Mouse (Mus musculus) heart, postnatal 36 days (tissue): ENCODE measurements around the gene Npr2. TPM values are rescaled to one million over a fixed set of nuclear protein-coding genes. Genes with fewer than 3 reads are reported as not detected.

Experiments
- DNase-seq, 2 experiments: peaks; one replicate each; pipeline ENCODE4 v3.0.0; 2021 to 2022
- intact Hi-C: fragments of 180-260 bp; cut with DNase I; formaldehyde crosslinking; loops from one replicate; pipeline ENCODE4 v1.15.1; 2025
- total RNA-seq, 2 experiments: library from RNA; stranded (reverse); gene quantifications; 2 replicates each; pipeline ENCODE4 v1.2.3; 2021

Gene Npr2
- total RNA-seq, 2 experiments from 2014 or later = 44.2 to 46.5 TPM

DNA sequence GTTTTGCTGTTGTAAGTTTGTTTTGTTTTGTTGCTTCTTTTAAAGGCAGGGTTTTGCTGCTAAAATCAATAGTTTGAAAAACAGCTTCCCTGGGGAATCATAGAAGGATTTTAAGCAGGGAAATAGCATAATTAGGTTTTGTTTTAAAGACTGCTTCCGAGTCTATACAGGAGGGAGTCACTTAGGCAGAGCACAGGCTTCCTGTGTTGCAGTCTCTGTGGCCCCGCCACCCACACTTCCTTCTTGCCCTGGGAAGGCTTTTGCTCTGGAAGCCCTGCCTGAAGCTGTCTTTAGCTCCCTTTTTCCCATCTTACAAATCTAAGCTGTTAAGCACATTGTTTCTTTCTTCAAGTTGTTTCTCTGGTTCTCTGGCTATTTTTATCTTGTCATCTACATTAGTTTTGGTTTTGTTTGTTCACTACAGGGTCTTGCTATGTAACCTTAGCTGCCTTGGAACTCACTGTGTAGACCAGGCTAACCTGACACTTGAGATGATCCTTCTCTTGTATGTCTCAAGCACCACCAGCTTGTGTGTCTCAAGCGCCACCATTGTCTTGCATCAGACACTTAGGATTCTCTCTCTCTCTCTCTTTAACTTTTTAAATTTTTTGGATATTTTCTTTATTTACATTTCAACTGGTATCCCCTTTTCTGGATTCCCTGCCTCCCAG, 18.5 kb upstream of the Npr2 start:
- intact Hi-C loops = loop anchor here (2.0 kb wide), 1 partner anchor 24 kb away; no protein-coding TSS in a partner anchor
- DNase-seq = no peak

DNA sequence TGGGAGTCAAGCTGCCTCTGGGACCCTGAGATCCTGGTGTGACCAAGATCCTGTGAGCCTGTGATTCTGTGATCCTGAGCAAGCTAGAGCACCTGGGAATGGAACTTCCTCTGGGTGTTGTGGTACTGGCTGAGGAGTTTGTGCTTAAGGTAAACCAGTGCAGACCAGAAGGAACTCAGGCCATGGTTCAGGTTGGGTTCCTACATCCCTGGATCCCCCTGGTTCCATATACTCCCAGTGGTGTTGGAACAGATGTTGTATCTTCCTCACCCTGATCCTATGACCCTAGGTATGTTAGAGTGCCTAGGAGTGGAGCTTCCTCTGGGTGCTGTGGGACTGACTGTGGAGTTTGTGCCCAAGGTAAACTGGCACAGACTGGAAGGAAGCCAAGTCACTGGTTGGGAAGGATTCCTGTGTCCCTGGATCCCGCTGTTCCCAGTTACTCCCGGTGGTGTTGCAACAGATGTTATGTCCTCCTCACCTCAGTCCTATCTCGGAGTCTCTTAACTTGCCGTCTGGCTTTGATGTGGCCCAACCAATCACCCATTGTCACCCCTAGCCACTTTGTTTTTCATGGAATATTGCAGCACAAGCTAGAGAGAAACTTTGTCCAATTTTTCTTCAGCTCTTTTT, 11.5 kb upstream of the Npr2 start:
- intact Hi-C loops = no loop called here
- no peak for DNase-seq

GRCm38 (mm10) chr4:43629106-43629817, 2.5 kb upstream of the Npr2 start:
- no peak for DNase-seq
- intact Hi-C loops = no loop called here

DNA sequence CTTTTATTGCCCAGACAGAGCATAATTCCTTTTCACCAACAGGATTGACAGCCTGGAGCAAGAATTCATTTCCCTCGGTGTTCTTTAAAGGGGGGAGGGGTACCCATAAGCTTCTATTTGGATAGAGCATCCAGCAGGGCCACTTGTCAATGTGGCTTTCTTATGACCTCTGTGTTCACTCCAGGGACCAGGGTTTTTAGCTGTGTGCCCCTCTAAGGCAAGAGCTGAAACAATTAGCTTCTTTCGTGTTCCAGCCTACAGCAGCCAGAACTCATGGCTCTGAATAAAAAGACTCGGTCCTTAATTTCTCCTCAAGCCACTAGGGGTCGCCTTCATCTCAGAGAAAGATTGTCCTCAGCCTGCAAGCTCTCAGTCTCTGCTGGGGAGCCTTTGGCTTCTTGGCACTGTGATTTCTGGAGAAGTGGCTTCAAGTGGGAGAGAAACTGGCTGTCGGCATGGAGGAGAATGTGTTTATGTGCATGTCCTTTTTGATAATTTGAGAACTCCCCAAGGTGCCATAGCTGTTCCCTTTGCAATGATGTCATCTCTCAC, 1.6 kb upstream of the Npr2 start:
- intact Hi-C loops = loop anchor here (1.0 to 2.0 kb wide), 3 partner anchors 40 to 231 kb away; no protein-coding TSS in a partner anchor

DNA sequence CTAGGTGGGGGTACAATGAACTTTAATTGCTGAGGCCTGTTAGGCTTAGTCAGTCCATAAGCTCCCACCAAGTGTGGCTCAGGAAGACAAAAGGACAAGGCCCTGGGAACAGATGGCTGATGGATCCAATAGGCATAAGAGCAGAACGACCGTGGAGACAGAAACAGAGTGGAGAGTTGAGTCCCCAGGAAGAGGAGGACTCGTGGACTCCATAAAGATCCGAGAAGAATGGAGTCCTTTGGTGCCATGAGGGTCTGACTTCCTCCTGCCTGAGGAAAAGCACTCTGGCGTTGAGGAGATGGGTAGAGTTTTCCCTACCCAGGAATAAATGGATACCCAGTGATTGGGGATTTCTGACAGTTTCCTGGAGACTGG, 1.1 kb upstream of the Npr2 start:
- intact Hi-C loops = loop anchor here (1.0 to 2.0 kb wide), 3 partner anchors 40 to 230 kb away; no protein-coding TSS in a partner anchor
- DNase-seq = no peak

More for the DNA sequence above, 1.6 kb upstream of the Npr2 start:
- DNase-seq = peak; percentile 79 to 84

GRCm38 (mm10) chr4:43631956-43632920, 503 bp downstream of the Npr2 start:
- DNase-seq = peak in 1 of 2 experiments; percentile 33
- intact Hi-C loops = loop anchor here (2.0 kb wide), 1 partner anchor 229 kb away; no protein-coding TSS in a partner anchor

DNA sequence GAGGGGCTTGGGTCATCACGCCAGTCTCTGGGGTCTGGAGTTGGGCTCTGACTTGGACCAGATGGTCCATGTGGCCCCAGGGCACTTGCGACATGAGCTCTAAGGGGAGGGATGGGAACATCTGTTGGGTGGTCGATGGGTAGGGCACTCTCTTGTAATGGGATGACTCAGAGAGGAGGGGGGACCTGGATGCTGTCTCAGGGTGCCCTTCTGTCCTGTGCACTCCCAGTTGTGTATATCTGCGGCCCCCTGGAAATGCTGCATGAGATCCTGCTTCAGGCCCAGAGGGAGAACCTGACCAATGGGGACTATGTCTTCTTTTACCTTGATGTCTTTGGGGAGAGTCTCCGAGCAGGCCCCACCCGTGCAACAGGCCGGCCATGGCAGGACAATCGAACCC, 1.6 kb downstream of the Npr2 start:
- DNase-seq = peak in 1 of 2 experiments; percentile 2
- intact Hi-C loops = no loop called here

DNA sequence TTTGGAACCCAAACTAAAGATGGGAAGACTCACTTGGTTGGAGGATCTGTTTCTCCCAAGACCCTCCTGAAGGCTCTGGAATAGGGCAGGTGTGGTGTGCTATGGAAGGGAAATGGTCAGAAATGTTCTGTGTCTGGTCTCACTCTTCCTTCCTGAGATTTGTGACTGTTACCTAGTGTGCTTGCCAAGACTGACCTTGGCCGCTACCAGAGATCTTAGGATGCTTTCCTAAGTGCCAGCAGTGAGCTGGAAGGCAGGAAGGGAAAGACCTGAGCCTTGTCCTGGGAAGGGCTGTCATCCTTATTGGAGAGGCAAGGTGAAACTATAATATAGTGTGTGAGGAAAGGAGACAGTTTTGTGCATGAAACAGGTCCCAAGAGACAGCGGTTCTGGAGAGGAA, 2.0 kb downstream of the Npr2 start:
- peak in 1 of 2 experiments; percentile 1 for DNase-seq
- intact Hi-C loops = loop anchor here (2.0 kb wide), 1 partner anchor 19 kb away; the partner anchor contains the start of gene Spag8

DNA sequence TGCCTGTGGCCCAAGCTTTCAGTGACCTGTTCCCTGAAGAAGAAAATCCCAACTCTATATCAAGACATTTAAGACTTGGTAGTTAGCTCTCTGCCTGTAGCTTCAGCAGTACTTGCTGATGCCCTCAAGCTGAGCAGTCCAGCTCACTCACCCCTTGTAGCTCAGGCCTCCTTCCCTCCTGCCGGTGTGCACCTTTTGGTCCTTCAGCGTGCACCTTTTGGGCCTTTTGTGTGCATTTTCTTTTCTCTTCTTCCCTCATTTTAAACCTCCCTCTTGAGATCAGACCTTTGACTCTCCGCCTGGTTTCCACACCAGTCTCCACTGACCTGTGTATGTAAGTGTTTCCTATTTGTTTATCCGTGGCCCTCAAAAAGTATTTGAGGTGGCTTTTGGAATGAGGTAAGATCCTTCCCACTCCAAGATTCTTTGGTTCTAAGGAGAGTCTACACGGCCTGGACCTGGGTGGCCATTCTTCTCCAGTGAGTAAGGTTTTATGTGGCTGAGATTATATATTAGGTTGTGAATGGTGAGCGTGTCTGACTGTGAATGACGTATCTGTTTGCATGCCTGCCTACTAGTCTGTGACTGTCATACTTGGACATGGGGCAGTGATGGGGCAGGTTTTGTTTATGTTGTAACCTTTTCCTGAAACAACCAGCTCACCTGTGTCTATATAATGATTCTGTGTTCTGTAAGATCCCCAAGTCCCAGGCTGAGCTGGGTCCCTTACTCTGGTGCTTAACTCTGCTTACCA, 3.1 kb downstream of the Npr2 start:
- intact Hi-C loops = loop anchor here (2.0 kb wide), 1 partner anchor 18 kb away; the partner anchor contains the start of gene Spag8
- DNase-seq = peak in 1 of 2 experiments; percentile 0

GRCm38 (mm10) chr4:43636751-43637150, 5.0 kb downstream of the Npr2 start:
- intact Hi-C loops = no loop called here
- DNase-seq = no peak

GRCm38 (mm10) chr4:43640076-43640475, 8.3 kb downstream of the Npr2 start:
- intact Hi-C loops = no loop called here
- peak in 1 of 2 experiments; percentile 0 for DNase-seq

GRCm38 (mm10) chr4:43640491-43640890, 8.8 kb downstream of the Npr2 start:
- DNase-seq = no peak
- intact Hi-C loops = no loop called here

GRCm38 (mm10) chr4:43649783-43650182, 18.0 kb downstream of the Npr2 start:
- DNase-seq = no peak
- intact Hi-C loops = no loop called here

DNA sequence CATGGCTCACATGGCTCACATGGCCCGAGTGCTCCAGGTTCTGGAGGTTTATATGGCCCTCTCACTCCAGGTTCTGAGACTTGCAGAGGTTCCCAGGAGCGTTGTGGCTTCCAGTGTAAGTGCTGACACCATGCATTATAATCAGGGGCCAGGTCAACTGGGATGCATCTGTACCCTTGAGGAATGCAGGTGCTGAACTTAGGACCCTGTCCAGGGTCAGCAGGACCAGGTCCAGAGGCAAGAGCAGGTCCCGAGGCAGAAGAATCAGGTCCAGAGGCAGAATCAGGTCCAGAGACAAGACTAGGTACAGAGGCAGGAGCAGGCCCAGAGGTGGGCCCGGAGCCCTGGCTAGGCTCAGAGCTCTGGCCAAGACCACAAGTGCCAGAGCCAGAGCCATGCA, 21.0 kb downstream of the Npr2 start:
- no peak for DNase-seq
- intact Hi-C loops = loop anchor here (2.0 kb wide), 1 partner anchor 18 kb away; no protein-coding TSS in a partner anchor

GRCm38 (mm10) chr4:43653161-43654015, 21.7 kb downstream of the Npr2 start, which contains the start of gene Spag8:
Spag8 (minus strand) TSS chr4:43653594.
- intact Hi-C loops = loop anchor here (2.0 kb wide), 1 partner anchor 19 kb away; no protein-coding TSS in a partner anchor
- DNase-seq = peak in 1 of 2 experiments; percentile 25

GRCm38 (mm10) chr4:43655656-43656338, 24.1 kb downstream of the Npr2 start:
- intact Hi-C loops = loop anchor here (5.0 kb wide), 1 partner anchor 73 kb away; the partner anchor contains the start of gene Msmp
- no peak for DNase-seq
